Mouse (Mus musculus) olfactory bulb, adult 2 months (tissue): ENCODE results near the gene Prr7.
A peak's percentile ranks its signal among the peaks of the same experiment; 100 is the strongest.

ENCODE experiments used
- CTCF ChIP-seq: fragments of 200-500 bp; IDR thresholded peaks from 2 replicates; pipeline ENCODE4 v1.5.1; 2012; ENCODE audit warnings: low read depth, mild to moderate bottlenecking, low read length, moderate library complexity; ENCODE audit not compliant: insufficient read depth
- POLR2A ChIP-seq: fragments of 200-500 bp; IDR thresholded peaks from 2 replicates; pipeline ENCODE4 v1.6.1; 2012; ENCODE audit warnings: mild to moderate bottlenecking, low read depth, low read length, moderate library complexity; ENCODE audit not compliant: insufficient read depth

DNA sequence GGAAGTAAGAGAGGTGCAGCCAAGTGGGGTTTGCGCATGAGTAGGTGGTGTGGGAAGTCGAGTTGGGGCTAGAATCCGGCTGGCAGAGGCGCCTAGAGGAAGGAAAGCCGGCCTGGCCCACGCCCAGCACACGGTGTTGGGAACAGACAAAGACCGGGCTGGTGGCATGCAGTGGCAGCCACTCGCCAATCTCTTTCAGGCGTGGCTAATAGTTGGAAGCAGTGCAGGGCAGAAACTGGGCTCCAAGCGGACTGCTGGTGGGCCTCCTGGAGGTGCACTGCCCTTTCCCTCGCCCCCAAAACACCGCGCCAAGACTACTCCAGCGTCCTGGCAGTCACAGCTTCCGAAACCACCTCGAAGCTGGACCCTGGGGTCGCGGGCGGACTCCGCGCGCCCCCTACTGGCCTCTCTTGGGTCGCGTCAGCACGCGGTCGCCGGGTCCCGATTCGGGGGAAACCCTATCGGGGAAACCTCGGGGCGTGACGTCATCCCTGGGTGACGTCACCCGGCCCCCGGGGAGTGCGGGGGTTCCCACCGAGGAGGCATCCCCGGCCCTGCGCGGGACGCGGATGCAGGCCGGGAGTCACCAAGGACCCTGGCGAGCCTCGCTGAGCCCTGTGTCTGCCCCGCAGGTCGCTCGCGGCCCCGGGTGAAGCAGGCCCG is 7.2 kb downstream of the Prr7 start:
- peak; percentile 98 for TF ChIP-seq CTCF
- no peak for TF ChIP-seq POLR2A
